Mouse (Mus musculus): ENCODE results near the gene C1rb.
"Not testable (repeated sequence)": the region's sequence is repeated elsewhere in the genome, so short reads cannot be mapped to it uniquely, and the experiment has no call there.

The C1rb gene

GRCm38 (mm10) chr6:124570026-124570425 is at the start of gene C1rb:
Gene C1rb, plus strand, starts transcription at chr6:124570294.
- peak; percentile 10 for DNase-seq (ENCODE audit: low read depth, low spot score)

DNA sequence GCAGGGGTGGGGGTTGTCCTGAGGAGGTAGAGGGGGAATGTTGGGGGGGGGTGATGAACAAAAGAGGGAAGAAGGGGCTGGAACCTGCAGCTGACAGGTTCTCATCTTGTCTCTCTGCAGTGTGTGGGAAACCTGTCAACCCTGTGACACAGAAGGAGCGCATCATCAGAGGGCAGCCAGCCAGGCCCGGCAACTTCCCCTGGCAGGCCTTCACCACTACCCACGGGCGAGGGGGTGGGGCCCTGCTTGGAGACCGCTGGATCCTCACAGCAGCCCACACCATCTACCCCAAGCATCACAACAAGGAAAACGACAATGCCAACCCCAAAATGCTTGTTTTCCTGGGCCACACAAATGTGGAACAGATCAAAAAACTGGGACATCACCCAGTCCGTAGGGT is 48.0 kb upstream of the C1rb start:
- DNase-seq (ENCODE audit: low read depth, low spot score), result not testable (repeated sequence)

GRCm38 (mm10) chr6:124527881-124528280 is 42.2 kb upstream of the C1rb start:
- no peak for DNase-seq (ENCODE audit: low read depth, low spot score)

- no peak for DNase-seq (ENCODE audit: low read depth, low spot score)
These were observed 39.0 kb upstream of the C1rb start for GRCm38 (mm10) chr6:124531077-124531476.

DNA sequence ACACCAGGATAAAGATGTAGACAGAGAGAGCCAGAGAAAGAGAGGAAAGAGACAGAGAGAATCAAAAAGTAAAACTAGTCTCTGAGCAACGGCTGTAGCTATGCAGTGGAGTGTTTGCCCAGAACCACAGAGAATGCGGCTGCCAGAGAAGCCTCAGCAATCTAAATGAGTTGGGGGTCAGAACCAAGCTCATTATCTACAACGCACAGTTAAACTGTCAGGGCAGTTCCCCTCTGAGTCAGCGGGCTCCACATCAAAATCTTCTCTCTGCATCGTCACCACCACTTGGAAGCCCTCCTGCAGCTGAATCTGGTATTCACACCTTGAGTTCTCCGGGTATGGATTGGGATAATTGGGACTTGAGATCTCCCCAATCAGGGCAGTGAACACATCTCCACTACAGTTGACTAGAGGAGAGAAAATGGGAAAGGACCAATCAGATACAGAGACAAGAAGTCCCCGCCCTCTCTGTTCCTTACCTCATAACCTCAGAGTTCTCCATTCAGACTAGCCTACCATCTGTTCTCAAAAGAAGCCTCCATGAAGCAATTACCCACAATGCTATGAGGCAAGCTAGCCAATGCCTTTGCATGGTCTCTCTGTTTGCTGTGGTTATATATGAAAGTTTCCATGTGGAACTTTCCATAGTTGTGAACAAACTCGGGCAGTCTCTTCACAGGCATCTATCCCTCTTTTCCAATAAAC is 33.8 kb upstream of the C1rb start:
- not testable (repeated sequence) for DNase-seq (ENCODE audit: low read depth, low spot score)

DNA sequence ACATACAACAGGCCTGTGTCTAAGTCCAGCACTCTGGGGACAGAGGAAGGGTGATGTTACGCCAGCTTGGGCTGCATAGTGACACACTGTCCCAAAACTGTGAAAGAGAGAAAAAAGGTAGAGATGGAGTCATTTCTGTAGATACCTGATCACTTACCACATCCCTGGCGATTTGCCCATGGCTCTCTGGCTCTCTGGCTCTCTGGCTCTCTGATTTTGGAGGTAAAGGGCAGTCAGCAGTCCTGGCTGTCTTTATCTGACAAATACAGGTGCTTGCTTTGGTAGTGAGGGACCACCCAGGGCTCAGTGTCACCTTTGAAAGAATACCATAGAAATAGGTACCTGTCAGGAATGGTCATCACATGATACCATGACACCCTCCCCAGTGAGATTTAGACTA is 28.9 kb upstream of the C1rb start:
- not testable (repeated sequence) for DNase-seq (ENCODE audit: low read depth, low spot score)

DNA sequence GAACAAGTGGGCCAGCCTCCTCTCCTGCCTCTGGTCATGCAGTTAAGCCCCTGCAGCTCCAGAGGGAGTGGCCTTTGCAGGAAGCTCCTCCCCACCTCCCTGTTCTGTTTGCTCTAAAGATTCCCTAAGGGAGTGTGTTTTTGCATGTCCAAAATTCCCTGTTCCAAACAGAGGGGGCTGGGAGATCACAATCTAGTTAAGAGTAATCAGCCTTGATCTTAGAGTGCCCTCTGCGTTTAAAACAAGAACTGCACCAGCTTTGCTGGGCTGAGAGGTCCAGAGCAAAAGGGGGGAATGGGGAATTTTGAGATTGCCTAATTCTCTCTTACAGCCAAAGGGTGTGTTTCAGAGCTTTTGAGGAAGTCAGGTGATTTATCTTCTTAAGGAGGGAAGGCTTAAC is 27.8 kb upstream of the C1rb start, which contains the start of gene C1s1:
TSS of gene C1s1 (minus strand) at position 76 of the 400 bp plus-strand sequence.
- not testable (repeated sequence) for DNase-seq (ENCODE audit: low read depth, low spot score)

DNA sequence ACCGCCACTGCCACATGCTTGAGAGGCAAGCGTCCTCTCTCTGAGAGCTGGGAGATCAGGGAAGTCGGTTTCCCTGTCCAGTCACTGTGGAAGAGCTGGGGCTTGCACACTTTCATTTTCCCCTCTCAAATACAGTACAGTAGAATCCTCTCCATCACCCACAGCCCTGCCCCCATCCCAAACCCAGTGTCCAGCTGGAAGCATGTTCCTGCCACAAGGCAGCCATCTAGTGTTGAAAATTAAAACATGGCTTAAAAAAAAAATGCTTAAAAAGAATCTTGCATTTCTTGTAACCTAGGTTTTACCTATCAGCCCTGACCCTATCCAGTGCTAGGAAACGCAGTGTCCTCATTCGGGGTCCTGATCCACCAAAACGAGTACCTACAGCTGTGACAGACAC is 25.6 kb upstream of the C1rb start:
- no peak for DNase-seq (ENCODE audit: low read depth, low spot score)

- no peak for DNase-seq (ENCODE audit: low read depth, low spot score)
These were observed 24.7 kb upstream of the C1rb start for GRCm38 (mm10) chr6:124545425-124545824.

DNA sequence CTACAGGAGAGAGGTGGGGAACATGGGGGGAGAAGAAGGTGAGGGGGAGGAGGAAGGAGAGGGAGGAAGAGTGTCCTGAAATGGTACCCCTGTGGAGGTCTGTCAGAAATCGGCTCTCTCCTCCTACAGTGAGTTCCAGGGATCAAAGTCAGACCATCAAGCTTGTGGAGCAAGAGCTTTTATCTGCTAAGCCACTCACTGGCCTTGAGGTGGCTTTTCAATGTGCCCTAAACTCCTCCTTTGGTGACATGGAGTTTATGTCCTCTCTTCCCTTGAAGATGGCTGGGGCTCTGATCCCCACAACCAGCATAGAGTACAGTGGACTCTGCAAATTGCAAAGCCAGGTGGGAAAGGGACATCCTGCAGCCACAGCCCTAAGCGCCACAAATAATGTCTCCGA is 22.1 kb upstream of the C1rb start:
- not testable (repeated sequence) for DNase-seq (ENCODE audit: low read depth, low spot score)

DNA sequence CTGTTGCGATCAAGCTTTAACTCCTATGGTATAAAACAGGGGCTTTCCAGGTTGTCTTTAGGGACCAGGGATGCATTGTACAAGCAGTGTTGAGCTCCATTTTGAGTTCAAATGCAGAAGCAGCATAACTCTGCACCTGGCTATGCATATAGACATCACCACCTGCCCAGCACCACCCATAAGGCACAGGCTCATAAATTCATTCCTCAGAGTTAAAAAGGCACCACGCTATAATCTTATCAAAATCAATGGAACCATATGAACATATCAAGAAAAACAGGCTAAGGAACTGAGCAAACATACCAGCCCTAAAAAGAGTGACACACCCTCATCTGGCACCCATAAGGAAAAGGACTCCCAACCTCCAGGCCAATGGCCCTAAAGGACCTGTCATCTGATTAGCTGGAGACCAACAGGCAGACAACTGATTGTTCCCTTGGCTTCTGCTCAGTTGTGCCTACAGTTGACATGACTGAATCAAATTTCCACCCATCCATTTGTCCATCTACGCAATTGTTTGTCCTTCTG is 21.0 kb upstream of the C1rb start:
- DNase-seq (ENCODE audit: low read depth, low spot score), result no peak

GRCm38 (mm10) chr6:124552766-124553165 is 17.3 kb upstream of the C1rb start:
- DNase-seq (ENCODE audit: low read depth, low spot score), result no peak

GRCm38 (mm10) chr6:124555956-124556355 is 14.1 kb upstream of the C1rb start:
- not testable (repeated sequence) for DNase-seq (ENCODE audit: low read depth, low spot score)

- not testable (repeated sequence) for DNase-seq (ENCODE audit: low read depth, low spot score)
These were observed 8.9 kb upstream of the C1rb start for GRCm38 (mm10) chr6:124561156-124561555.

- not testable (repeated sequence) for DNase-seq (ENCODE audit: low read depth, low spot score)
These were observed 8.5 kb upstream of the C1rb start for GRCm38 (mm10) chr6:124561611-124562010.

- DNase-seq (ENCODE audit: low read depth, low spot score), result not testable (repeated sequence)
These were observed 5.1 kb downstream of the C1rb start for GRCm38 (mm10) chr6:124575155-124575678.

GRCm38 (mm10) chr6:124580155-124580554 is 10.1 kb downstream of the C1rb start:
- DNase-seq (ENCODE audit: low read depth, low spot score), result not testable (repeated sequence)

DNA sequence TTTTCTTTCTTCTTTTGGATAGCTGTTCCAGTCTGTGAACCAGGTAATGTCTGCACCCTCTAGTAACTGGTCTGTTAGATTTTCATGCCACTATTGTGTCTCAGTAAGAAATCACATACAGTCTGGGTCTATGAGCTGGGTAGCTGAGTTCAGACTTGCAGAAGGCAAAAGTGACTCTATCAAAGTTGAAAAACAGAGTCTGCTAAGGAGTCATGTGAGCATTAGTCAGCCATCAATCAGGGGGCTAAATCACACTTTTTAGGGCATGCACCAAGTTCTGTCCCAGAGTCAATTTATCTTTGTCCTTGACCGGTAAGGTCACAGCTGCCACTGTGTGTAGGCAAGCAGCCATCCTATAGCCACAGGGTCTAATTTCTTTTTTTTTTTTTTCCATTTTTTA is 12.1 kb downstream of the C1rb start:
- no peak for DNase-seq (ENCODE audit: low read depth, low spot score)

DNA sequence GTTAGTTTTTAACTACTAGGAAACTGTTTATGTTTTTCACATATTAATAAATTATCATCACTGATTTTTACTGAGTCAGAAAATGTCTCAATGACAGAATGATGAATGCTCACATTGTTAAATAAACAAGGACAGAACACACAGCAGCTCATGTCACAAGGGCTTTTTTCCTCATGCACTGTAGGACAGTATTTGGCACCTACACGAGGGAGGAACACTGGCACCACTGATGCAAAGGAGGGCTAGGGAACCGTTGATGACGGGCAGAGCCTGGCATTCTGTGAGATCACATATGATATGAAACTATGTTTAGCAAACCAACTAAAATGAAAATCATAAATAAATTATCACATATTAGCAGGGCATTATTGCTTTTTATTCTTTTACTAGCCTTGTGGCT is 14.8 kb downstream of the C1rb start:
- DNase-seq (ENCODE audit: low read depth, low spot score), result no peak

- DNase-seq (ENCODE audit: low read depth, low spot score), result no peak
These were observed 15.7 kb downstream of the C1rb start for GRCm38 (mm10) chr6:124585761-124586160.

GRCm38 (mm10) chr6:124586266-124586665 is 16.2 kb downstream of the C1rb start:
- no peak for DNase-seq (ENCODE audit: low read depth, low spot score)

GRCm38 (mm10) chr6:124588771-124589170 is 18.7 kb downstream of the C1rb start:
- no peak for DNase-seq (ENCODE audit: low read depth, low spot score)

DNA sequence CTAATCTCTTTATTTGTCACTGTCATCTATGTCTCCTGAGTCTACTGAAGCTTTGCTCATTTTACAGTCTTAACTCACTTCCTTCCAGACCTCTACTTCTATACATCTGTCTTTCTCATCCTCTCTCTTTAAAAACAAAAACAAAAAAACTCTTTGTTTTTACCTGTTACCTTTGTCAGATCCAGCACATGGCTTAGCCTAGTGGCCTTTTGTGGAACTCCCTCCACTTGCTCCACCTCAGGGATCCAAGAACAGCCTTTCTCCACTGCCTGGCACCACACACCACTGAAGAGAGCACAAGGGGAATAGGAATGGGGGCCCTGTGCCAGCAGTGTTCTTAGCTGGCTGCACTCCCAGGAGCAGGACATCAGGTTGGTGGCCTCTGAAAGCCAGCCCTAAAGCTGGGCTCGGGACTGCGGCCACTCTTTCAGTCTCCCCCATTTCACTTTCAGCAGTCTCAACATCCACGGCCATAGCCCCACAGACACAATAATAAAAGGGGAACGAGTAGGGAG is 22.1 kb downstream of the C1rb start:
- DNase-seq (ENCODE audit: low read depth, low spot score), result no peak
